Mouse (Mus musculus): ENCODE measurements at regions not wholly inside any gene's neighbourhood (a gene's known extent, or its start where the extent isn't known, plus 50 kb on each side); places are given as distances from the start of the nearest gene placed in this dataset.

DNA sequence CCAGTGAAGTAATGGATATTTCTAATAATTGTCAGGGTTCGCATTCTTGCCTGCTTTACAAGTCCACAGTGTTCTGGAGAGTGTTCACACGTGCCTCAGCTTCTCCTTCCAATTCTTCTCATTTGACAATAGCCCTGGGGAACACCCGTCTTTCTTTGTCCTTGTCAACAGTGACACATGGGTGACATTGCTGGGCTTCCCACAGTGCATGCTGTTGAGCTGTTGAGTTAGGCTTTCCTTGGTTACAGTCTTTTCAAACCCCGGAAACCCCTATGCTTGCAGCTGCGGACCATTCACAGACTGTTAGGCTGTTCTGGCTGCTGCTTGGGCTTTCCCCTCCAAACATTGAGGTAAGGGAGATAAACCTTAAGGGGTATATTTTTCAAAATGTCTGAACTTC lies 450.0 kb downstream of the Fgf9 start:
- Histone ChIP-seq H3K9ac (ENCODE audit: low read length) (no peak overlapping the region), H3K27me3 (ENCODE audit: control insufficient read depth, insufficient read depth, low read length) (no peaks in the 10 kb centered on the region), H3K4me1 (ENCODE audit: control insufficient read depth, insufficient read depth, low read length) (no peaks in the 10 kb centered on the region), H3K27ac (ENCODE audit: low read length) (no peak overlapping the region), H3K9me3 (replicated peaks; ENCODE audit: control insufficient read depth, low read length) (no peaks in the 10 kb centered on the region), H3K4me2 (ENCODE audit: low read depth, low read length) (no peak overlapping the region), H3K36me3 (ENCODE audit: control insufficient read depth, insufficient read depth, low read length) (no peaks in the 10 kb centered on the region), H3K4me3 (replicated peaks; ENCODE audit: low read length) (no peak overlapping the region)
- no peak for ATAC-seq (ENCODE audit: insufficient read depth, low FRiP score)
- WGBS = 66% methylated on average over 5 of the region's 5 CpGs

DNA sequence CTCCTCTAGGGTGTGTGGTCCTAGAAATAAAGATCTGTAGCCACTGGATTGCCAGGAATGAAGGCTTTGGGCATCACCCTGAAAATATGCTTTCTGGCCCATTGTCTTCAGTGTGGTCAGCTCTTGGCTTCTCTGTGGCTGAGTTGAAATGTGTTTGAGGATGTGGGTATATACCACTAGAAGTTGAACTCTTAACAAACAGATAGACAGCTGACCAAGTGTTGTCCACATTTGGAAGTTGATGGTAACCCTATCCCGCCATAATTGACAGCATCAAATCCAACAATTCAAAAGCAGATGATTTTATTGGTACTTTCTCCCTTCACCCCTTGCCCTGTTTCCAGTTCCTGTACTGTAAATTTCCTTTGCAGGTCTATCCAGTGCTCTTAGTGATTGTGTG lies 448.7 kb downstream of the Fgf9 start:
- no peak overlapping the region for H3K4me2 ChIP-seq (ENCODE audit: low read depth, low read length)
- no peak overlapping the region for H3K4me3 ChIP-seq (replicated peaks; ENCODE audit: low read length)
- H3K4me1 ChIP-seq (ENCODE audit: control insufficient read depth, insufficient read depth, low read length) = no peaks in the 10 kb centered on the region
- no peaks in the 10 kb centered on the region for H3K9me3 ChIP-seq (replicated peaks; ENCODE audit: control insufficient read depth, low read length)
- no peak overlapping the region for H3K9ac ChIP-seq (ENCODE audit: low read length)
- H3K27ac ChIP-seq (ENCODE audit: low read length) = no peak overlapping the region
- no peak for ATAC-seq (ENCODE audit: insufficient read depth, low FRiP score)
- H3K27me3 ChIP-seq (ENCODE audit: control insufficient read depth, insufficient read depth, low read length) = no peaks in the 10 kb centered on the region
- no peaks in the 10 kb centered on the region for H3K36me3 ChIP-seq (ENCODE audit: control insufficient read depth, insufficient read depth, low read length)
- 85% methylated on average over 1 of the region's 1 CpGs for WGBS

DNA sequence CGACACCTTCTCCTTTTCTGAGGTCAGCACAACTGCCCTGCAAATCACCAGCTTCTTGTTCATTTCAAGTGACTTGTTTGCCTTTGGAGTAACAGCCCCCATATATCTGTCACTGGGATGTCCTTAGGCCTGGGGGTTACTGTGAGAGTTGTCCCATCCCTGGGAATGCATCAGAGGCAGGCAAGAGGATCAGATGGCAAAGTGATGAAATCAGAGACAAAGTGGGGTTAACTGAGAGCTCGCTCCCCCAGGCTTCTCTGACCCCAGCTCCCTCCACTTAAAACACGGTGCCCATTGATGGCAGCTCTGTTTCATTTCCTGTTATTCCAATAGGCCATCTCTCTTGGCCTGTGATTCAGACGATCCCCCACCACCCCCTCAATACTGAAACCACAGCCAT lies 446.2 kb downstream of the Fgf9 start:
- ATAC-seq (ENCODE audit: insufficient read depth, low FRiP score) = no peak
- Histone ChIP-seq H3K4me2 (ENCODE audit: low read depth, low read length) (no peak overlapping the region), H3K4me1 (ENCODE audit: control insufficient read depth, insufficient read depth, low read length) (peaks cover 1% of the 10 kb centered on the region; the same call in 1 of the 2 replicates), H3K27me3 (ENCODE audit: control insufficient read depth, insufficient read depth, low read length) (no peaks in the 10 kb centered on the region), H3K9ac (ENCODE audit: low read length) (no peak overlapping the region), H3K36me3 (ENCODE audit: control insufficient read depth, insufficient read depth, low read length) (no peaks in the 10 kb centered on the region), H3K9me3 (replicated peaks; ENCODE audit: control insufficient read depth, low read length) (no peaks in the 10 kb centered on the region), H3K4me3 (replicated peaks; ENCODE audit: low read length) (no peak overlapping the region), H3K27ac (ENCODE audit: low read length) (no peak overlapping the region)
- WGBS = 42% methylated on average over 4 of the region's 4 CpGs

DNA sequence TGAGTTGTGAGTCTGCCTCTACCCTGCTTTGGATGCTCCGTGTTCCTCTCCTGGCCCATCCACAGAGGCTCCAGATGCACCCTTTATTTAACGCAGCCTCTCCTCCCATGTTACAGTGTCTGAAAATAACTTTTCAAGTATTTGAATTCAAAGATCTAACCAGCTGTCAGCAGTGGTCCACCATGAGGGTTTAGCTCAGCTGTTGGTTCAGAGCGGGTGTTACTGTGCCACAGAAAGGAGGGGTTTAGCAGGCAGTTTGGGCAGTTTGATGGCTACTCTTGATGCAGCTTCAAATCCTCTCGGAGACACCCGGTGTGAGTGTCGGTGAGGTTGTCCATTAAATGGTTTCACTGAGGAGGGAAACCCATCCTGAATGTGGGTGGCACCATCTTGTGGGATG lies 441.8 kb downstream of the Fgf9 start:
- Histone ChIP-seq H3K36me3 (ENCODE audit: control insufficient read depth, insufficient read depth, low read length) (no peaks in the 10 kb centered on the region), H3K27me3 (ENCODE audit: control insufficient read depth, insufficient read depth, low read length) (no peaks in the 10 kb centered on the region), H3K27ac (ENCODE audit: low read length) (no peak overlapping the region), H3K4me1 (ENCODE audit: control insufficient read depth, insufficient read depth, low read length) (peaks cover 6% of the 10 kb centered on the region; the same call in 1 of the 2 replicates), H3K4me3 (replicated peaks; ENCODE audit: low read length) (no peak overlapping the region), H3K4me2 (ENCODE audit: low read depth, low read length) (no peak overlapping the region), H3K9me3 (replicated peaks; ENCODE audit: control insufficient read depth, low read length) (no peaks in the 10 kb centered on the region), H3K9ac (ENCODE audit: low read length) (no peak overlapping the region)
- 91% methylated on average over 6 of the region's 6 CpGs for WGBS
- ATAC-seq (ENCODE audit: insufficient read depth, low FRiP score) = no peak

DNA sequence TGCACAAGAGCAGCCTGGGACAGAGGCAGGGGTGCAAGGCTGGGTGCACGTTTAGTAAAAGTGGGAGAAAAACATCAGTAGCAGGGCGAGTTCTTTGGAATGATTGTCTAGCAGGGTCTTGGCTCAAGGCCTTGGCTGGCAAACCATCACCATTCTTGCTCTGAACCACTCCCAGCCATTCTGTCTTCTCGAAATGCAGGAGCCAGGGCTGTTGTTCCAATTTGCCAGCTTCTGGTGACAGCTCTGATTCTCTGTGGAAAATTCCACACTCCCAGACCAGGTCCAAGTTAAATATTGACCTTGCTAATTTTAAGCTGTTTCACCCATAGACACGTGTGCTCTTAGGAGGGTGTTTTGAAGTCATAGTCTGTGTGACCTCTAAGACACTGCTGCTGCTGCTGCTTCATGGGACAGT lies 441.2 kb downstream of the Fgf9 start:
- Histone ChIP-seq H3K27me3 (ENCODE audit: control insufficient read depth, insufficient read depth, low read length) (no peaks in the 10 kb centered on the region), H3K36me3 (ENCODE audit: control insufficient read depth, insufficient read depth, low read length) (no peaks in the 10 kb centered on the region), H3K4me3 (replicated peaks; ENCODE audit: low read length) (no peak overlapping the region), H3K9me3 (replicated peaks; ENCODE audit: control insufficient read depth, low read length) (no peaks in the 10 kb centered on the region), H3K27ac (ENCODE audit: low read length) (no peak overlapping the region), H3K4me1 (ENCODE audit: control insufficient read depth, insufficient read depth, low read length) (peaks cover 6% of the 10 kb centered on the region; the same call in 1 of the 2 replicates), H3K9ac (ENCODE audit: low read length) (no peak overlapping the region), H3K4me2 (ENCODE audit: low read depth, low read length) (no peak overlapping the region)
- no peak for ATAC-seq (ENCODE audit: insufficient read depth, low FRiP score)
- WGBS = 47% methylated on average over 4 of the region's 4 CpGs

DNA sequence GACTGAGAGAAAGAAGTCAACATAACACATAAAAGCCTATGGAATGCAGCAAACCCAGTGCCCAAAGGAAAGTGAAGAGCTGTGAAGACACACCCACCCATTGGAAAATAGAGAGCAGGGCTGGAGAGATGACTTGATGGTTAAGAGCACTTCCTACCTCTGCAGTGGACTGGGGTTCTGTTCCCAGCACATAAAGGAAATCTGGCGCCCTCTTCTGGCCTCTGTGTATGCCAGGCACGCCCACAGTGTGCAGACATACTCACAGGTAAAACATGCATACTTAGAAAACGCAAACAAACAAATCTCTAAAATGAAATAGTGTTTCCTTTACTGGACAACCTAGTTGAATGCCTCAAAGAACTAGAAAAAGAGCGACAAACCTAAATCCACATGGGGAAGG lies 440.4 kb downstream of the Fgf9 start:
- Histone ChIP-seq H3K27ac (ENCODE audit: low read length) (no peak overlapping the region), H3K9me3 (replicated peaks; ENCODE audit: control insufficient read depth, low read length) (no peaks in the 10 kb centered on the region), H3K4me3 (replicated peaks; ENCODE audit: low read length) (no peak overlapping the region), H3K36me3 (ENCODE audit: control insufficient read depth, insufficient read depth, low read length) (no peaks in the 10 kb centered on the region), H3K9ac (ENCODE audit: low read length) (no peak overlapping the region), H3K27me3 (ENCODE audit: control insufficient read depth, insufficient read depth, low read length) (no peaks in the 10 kb centered on the region), H3K4me1 (ENCODE audit: control insufficient read depth, insufficient read depth, low read length) (peaks cover 6% of the 10 kb centered on the region; the same call in 1 of the 2 replicates), H3K4me2 (ENCODE audit: low read depth, low read length) (no peak overlapping the region)
- 77% methylated on average over 4 of the region's 4 CpGs for WGBS
- no peak for ATAC-seq (ENCODE audit: insufficient read depth, low FRiP score)

DNA sequence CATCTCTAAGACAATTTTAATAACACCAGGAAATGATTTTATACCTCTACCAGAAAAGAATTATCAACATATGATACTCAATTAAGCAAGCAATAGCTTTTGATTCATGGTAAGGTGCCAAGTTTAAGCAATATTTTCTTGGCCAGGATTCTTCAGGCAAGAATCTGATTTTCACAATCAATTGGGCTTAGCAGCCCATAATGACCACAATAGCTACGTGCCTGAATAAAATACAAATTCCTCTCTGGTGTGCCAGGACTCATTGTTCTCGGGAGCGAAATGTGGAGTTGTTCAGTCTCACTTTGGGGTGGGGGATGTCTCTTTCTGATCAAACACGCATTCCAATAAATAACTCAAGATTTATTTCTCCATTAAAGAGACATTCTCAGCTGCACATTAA lies 438.8 kb downstream of the Fgf9 start:
- no peak overlapping the region for H3K4me3 ChIP-seq (replicated peaks; ENCODE audit: low read length)
- H3K36me3 ChIP-seq (ENCODE audit: control insufficient read depth, insufficient read depth, low read length) = no peaks in the 10 kb centered on the region
- WGBS = 56% methylated on average over 4 of the region's 4 CpGs
- H3K27me3 ChIP-seq (ENCODE audit: control insufficient read depth, insufficient read depth, low read length) = no peaks in the 10 kb centered on the region
- no peak for ATAC-seq (ENCODE audit: insufficient read depth, low FRiP score)
- H3K4me1 ChIP-seq (ENCODE audit: control insufficient read depth, insufficient read depth, low read length) = peaks cover 6% of the 10 kb centered on the region; the same call in 1 of the 2 replicates
- no peak overlapping the region for H3K4me2 ChIP-seq (ENCODE audit: low read depth, low read length)
- no peak overlapping the region for H3K9ac ChIP-seq (ENCODE audit: low read length)
- no peak overlapping the region for H3K27ac ChIP-seq (ENCODE audit: low read length)
- no peaks in the 10 kb centered on the region for H3K9me3 ChIP-seq (replicated peaks; ENCODE audit: control insufficient read depth, low read length)

DNA sequence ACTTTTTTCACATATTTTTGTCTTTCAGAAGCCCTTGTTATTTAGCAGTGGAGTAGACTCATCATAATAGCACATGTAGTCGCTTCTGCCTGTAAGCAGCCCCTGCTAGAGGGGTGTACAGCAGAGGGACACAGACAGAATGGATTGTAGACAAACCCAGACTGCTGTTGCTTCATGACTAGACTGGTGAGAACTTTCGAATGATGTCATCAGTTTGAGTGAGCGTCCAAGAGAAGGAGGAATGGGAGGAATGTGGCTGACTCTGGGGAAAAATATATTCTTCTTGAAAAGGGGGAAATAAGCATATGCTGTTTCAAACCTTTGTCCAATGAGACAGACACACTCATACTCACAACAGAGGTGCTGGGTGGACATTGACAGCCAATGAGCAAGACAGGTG lies 436.1 kb downstream of the Fgf9 start:
- Histone ChIP-seq H3K4me3 (replicated peaks; ENCODE audit: low read length) (no peak overlapping the region), H3K27me3 (ENCODE audit: control insufficient read depth, insufficient read depth, low read length) (no peaks in the 10 kb centered on the region), H3K27ac (ENCODE audit: low read length) (no peak overlapping the region), H3K36me3 (ENCODE audit: control insufficient read depth, insufficient read depth, low read length) (no peaks in the 10 kb centered on the region), H3K9me3 (replicated peaks; ENCODE audit: control insufficient read depth, low read length) (no peaks in the 10 kb centered on the region), H3K9ac (ENCODE audit: low read length) (no peak overlapping the region), H3K4me1 (ENCODE audit: control insufficient read depth, insufficient read depth, low read length) (peaks cover 4% of the 10 kb centered on the region; the same call in 1 of the 2 replicates), H3K4me2 (ENCODE audit: low read depth, low read length) (no peak overlapping the region)
- WGBS = 58% methylated on average over 3 of the region's 3 CpGs
- no peak for ATAC-seq (ENCODE audit: insufficient read depth, low FRiP score)

DNA sequence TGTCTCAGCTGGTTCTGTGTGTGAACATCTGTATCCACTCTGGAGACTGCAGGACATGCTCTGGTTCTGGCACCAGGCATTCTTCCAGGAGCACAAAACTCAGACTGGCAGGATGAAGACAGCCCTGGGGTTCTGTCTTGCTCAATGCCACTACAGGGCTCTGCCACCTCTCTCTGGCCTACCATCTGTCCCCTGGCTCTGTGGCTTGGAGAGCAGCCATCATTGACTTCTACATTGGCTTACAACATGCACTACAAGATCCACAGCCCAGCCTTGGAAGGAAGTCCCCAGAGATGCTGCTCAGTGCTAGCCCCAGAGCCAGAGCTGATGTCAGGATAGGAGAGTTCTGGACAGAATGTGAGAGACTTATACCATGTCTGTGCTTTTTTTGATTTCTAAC lies 435.5 kb downstream of the Fgf9 start:
- no peaks in the 10 kb centered on the region for H3K27me3 ChIP-seq (ENCODE audit: control insufficient read depth, insufficient read depth, low read length)
- no peak for ATAC-seq (ENCODE audit: insufficient read depth, low FRiP score)
- H3K4me3 ChIP-seq (replicated peaks; ENCODE audit: low read length) = no peak overlapping the region
- no peaks in the 10 kb centered on the region for H3K9me3 ChIP-seq (replicated peaks; ENCODE audit: control insufficient read depth, low read length)
- no peak overlapping the region for H3K9ac ChIP-seq (ENCODE audit: low read length)
- no peaks in the 10 kb centered on the region for H3K4me1 ChIP-seq (ENCODE audit: control insufficient read depth, insufficient read depth, low read length)
- no peaks in the 10 kb centered on the region for H3K36me3 ChIP-seq (ENCODE audit: control insufficient read depth, insufficient read depth, low read length)
- no peak overlapping the region for H3K4me2 ChIP-seq (ENCODE audit: low read depth, low read length)
- H3K27ac ChIP-seq (ENCODE audit: low read length) = no peak overlapping the region

DNA sequence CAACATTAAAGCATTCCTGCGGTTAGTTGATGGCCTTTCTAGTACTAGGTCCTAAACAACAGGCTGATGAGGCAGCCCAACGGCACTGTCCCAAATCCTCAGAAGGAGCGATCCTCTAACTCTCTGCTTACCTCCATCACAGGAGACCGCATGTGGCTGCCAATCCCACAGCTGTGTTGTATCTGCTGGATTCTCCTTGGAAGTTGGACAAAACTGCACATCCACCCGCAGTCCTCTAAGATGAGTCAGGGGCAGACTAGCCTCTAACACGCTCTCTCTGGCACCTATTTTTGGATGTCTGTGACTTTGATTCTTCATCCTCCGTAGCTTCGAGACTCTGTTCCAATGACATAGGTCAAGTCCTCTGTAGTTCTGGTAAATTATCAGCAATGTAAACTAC lies 432.5 kb downstream of the Fgf9 start:
- WGBS = 60% methylated on average over 8 of the region's 8 CpGs

More for the DNA sequence above, 432.5 kb downstream of the Fgf9 start:
- H3K9me3 ChIP-seq (replicated peaks; ENCODE audit: control insufficient read depth, low read length) = no peaks in the 10 kb centered on the region
- no peak overlapping the region for H3K9ac ChIP-seq (ENCODE audit: low read length)
- no peaks in the 10 kb centered on the region for H3K27me3 ChIP-seq (ENCODE audit: control insufficient read depth, insufficient read depth, low read length)
- H3K27ac ChIP-seq (ENCODE audit: low read length) = no peak overlapping the region
- H3K4me2 ChIP-seq (ENCODE audit: low read depth, low read length) = no peak overlapping the region
- 0 out of 2 replicates have a peak, but pooled peaks have one; percentile 12 for ATAC-seq (ENCODE audit: insufficient read depth, low FRiP score)
- no peak overlapping the region for H3K4me3 ChIP-seq (replicated peaks; ENCODE audit: low read length)
- H3K36me3 ChIP-seq (ENCODE audit: control insufficient read depth, insufficient read depth, low read length) = no peaks in the 10 kb centered on the region
- no peaks in the 10 kb centered on the region; the same call in 1 of the 2 replicates for H3K4me1 ChIP-seq (ENCODE audit: control insufficient read depth, insufficient read depth, low read length)
